Mouse (Mus musculus) kidney, embryonic 16.5 days (tissue): ENCODE measurements at regions not wholly inside any gene's neighbourhood (a gene's known extent, or its start where the extent isn't known, plus 50 kb on each side); places are given as distances from the start of the nearest gene placed in this dataset.
A peak's percentile ranks its signal among the peaks of the same experiment; 100 is the strongest.

Source experiments
- ATAC-seq: fragments of 200-750 bp; cut with Nextera tagmentation; 2 replicates; pipeline ENCODE4 v1.8.0; 2017; ENCODE audit warnings: moderate TSS enrichment; ENCODE audit not compliant: low FRiP score, low TSS enrichment
- H3K27ac ChIP-seq: fragments of 300-500 bp; sonication (generic); 2 replicates; pipeline ENCODE4 v1.5.1; 2014; ENCODE audit warnings: low read length
- H3K27me3 ChIP-seq: fragments of 300-500 bp; sonication (generic); 2 replicates; pipeline ENCODE4 v1.6.1; 2014; ENCODE audit warnings: low read length, control low read depth, mixed read lengths; ENCODE audit not compliant: insufficient read depth
- H3K36me3 ChIP-seq: fragments of 300-500 bp; sonication (generic); 2 replicates; pipeline ENCODE4 v1.6.1; 2014; ENCODE audit warnings: low read length, control low read depth, mixed read lengths; ENCODE audit not compliant: insufficient read depth
- H3K4me1 ChIP-seq: fragments of 300-500 bp; sonication (generic); 2 replicates; pipeline ENCODE4 v1.6.1; 2014; ENCODE audit warnings: low read length, control low read depth, mixed read lengths; ENCODE audit not compliant: insufficient read depth
- H3K4me2 ChIP-seq: fragments of 300-500 bp; sonication (generic); replicated peaks from 2 replicates; pipeline ENCODE4 v1.6.1; 2014; ENCODE audit warnings: low read depth, low read length
- H3K4me3 ChIP-seq: fragments of 300-500 bp; sonication (generic); 2 replicates; pipeline ENCODE4 v1.5.1; 2014; ENCODE audit warnings: mild to moderate bottlenecking, low read length
- H3K9ac ChIP-seq: fragments of 300-500 bp; sonication (generic); replicated peaks from 2 replicates; pipeline ENCODE4 v1.6.1; 2014; ENCODE audit warnings: low read length
- H3K9me3 ChIP-seq: fragments of 300-500 bp; sonication (generic); 2 replicates; pipeline ENCODE4 v1.6.1; 2016; ENCODE audit warnings: low read length, control low read depth
- WGBS: fragments of 180-500 bp; shearing (Covaris S2); extraction: QIAGEN DNeasy Blood & Tissue Kit; methylation state at CpG from one replicate; pipeline ENCODE4 v1.1.7; 2014; 5-methylcytosine and 5-hydroxymethylcytosine counted together

- Histone ChIP-seq H3K4me3 (no peak overlapping the region), H3K27ac (no peak overlapping the region), H3K4me1 (no peaks in the 10 kb centered on the region), H3K4me2 (no peak overlapping the region), H3K27me3 (no peaks in the 10 kb centered on the region), H3K36me3 (no peaks in the 10 kb centered on the region), H3K9me3 (no peaks in the 10 kb centered on the region), H3K9ac (no peak overlapping the region)
- ATAC-seq = no peak
- WGBS = 56% methylated on average over 4 of the region's 4 CpGs
Observed at GRCm38 (mm10) chr16:97686561-97686960, 75.6 kb upstream of the Tmprss2 start.

- H3K36me3 ChIP-seq = no peaks in the 10 kb centered on the region
- peak; percentile 79 for ATAC-seq
- no peak overlapping the region for H3K9ac ChIP-seq
- 81% methylated on average over 1 of the region's 1 CpGs for WGBS
- H3K27ac ChIP-seq = peak overlapping the region; percentile 17; the same call in 1 of the 2 replicates
- no peaks in the 10 kb centered on the region for H3K4me1 ChIP-seq
- H3K9me3 ChIP-seq = no peaks in the 10 kb centered on the region
- no peak overlapping the region for H3K4me3 ChIP-seq
- no peaks in the 10 kb centered on the region for H3K27me3 ChIP-seq
- H3K4me2 ChIP-seq = no peak overlapping the region
Observed at GRCm38 (mm10) chr16:97685603-97686285, 74.7 kb upstream of the Tmprss2 start.

GRCm38 (mm10) chr16:97681191-97681590 lies 70.2 kb upstream of the Tmprss2 start:
- Histone ChIP-seq H3K4me3 (no peak overlapping the region), H3K9me3 (no peaks in the 10 kb centered on the region), H3K27ac (no peak overlapping the region), H3K4me2 (no peak overlapping the region), H3K9ac (no peak overlapping the region), H3K36me3 (no peaks in the 10 kb centered on the region), H3K27me3 (no peaks in the 10 kb centered on the region), H3K4me1 (no peaks in the 10 kb centered on the region)
- no peak for ATAC-seq
- 70% methylated on average over 6 of the region's 6 CpGs for WGBS

GRCm38 (mm10) chr16:97679820-97680219 lies 68.8 kb upstream of the Tmprss2 start:
- H3K36me3 ChIP-seq = no peaks in the 10 kb centered on the region
- WGBS = 90% methylated on average over 1 of the region's 1 CpGs
- H3K27me3 ChIP-seq = no peaks in the 10 kb centered on the region
- no peaks in the 10 kb centered on the region for H3K9me3 ChIP-seq
- no peak overlapping the region for H3K9ac ChIP-seq
- H3K4me1 ChIP-seq = no peaks in the 10 kb centered on the region
- no peak overlapping the region for H3K4me2 ChIP-seq
- ATAC-seq = no peak
- no peak overlapping the region for H3K27ac ChIP-seq
- H3K4me3 ChIP-seq = no peak overlapping the region

GRCm38 (mm10) chr16:97679252-97679651 lies 68.3 kb upstream of the Tmprss2 start:
- no peak for ATAC-seq
- 60% methylated on average over 2 of the region's 2 CpGs for WGBS
- Histone ChIP-seq H3K4me3 (no peak overlapping the region), H3K9me3 (no peaks in the 10 kb centered on the region), H3K4me1 (no peaks in the 10 kb centered on the region), H3K9ac (no peak overlapping the region), H3K27ac (no peak overlapping the region), H3K4me2 (no peak overlapping the region), H3K36me3 (no peaks in the 10 kb centered on the region), H3K27me3 (no peaks in the 10 kb centered on the region)

GRCm38 (mm10) chr16:97677621-97678020 lies 66.6 kb upstream of the Tmprss2 start:
- H3K27me3 ChIP-seq = no peaks in the 10 kb centered on the region
- H3K4me3 ChIP-seq = no peak overlapping the region
- H3K27ac ChIP-seq = no peak overlapping the region
- no peaks in the 10 kb centered on the region for H3K4me1 ChIP-seq
- no peaks in the 10 kb centered on the region for H3K9me3 ChIP-seq
- H3K36me3 ChIP-seq = no peaks in the 10 kb centered on the region
- no peak overlapping the region for H3K9ac ChIP-seq
- WGBS = 69% methylated on average over 2 of the region's 2 CpGs
- H3K4me2 ChIP-seq = no peak overlapping the region
- no peak for ATAC-seq

GRCm38 (mm10) chr16:97673576-97673975 lies 62.6 kb upstream of the Tmprss2 start:
- H3K4me2 ChIP-seq = no peak overlapping the region
- no peak for ATAC-seq
- no peak overlapping the region for H3K27ac ChIP-seq
- no peaks in the 10 kb centered on the region for H3K36me3 ChIP-seq
- 92% methylated on average over 2 of the region's 2 CpGs for WGBS
- H3K9ac ChIP-seq = no peak overlapping the region
- H3K4me1 ChIP-seq = no peaks in the 10 kb centered on the region
- no peaks in the 10 kb centered on the region for H3K9me3 ChIP-seq
- H3K4me3 ChIP-seq = no peak overlapping the region
- no peaks in the 10 kb centered on the region for H3K27me3 ChIP-seq

- WGBS = 63% methylated on average over 8 of the region's 8 CpGs
Observed at GRCm38 (mm10) chr16:97670131-97671038, 59.4 kb upstream of the Tmprss2 start.

GRCm38 (mm10) chr16:97667536-97667935 lies 56.5 kb upstream of the Tmprss2 start:
- H3K4me2 ChIP-seq = no peak overlapping the region
- WGBS = 12% methylated on average over 1 of the region's 1 CpGs

More at GRCm38 (mm10) chr16:97670131-97671038, 59.4 kb upstream of the Tmprss2 start:
- Histone ChIP-seq H3K4me1 (no peaks in the 10 kb centered on the region), H3K4me3 (no peak overlapping the region), H3K27ac (no peak overlapping the region), H3K9ac (no peak overlapping the region), H3K36me3 (no peaks in the 10 kb centered on the region), H3K9me3 (no peaks in the 10 kb centered on the region), H3K27me3 (no peaks in the 10 kb centered on the region), H3K4me2 (no peak overlapping the region)
- ATAC-seq = 0 out of 2 replicates have a peak, but pooled peaks have one; percentile 52

GRCm38 (mm10) chr16:97665518-97665917 lies 54.5 kb upstream of the Tmprss2 start:
- no peak for ATAC-seq
- Histone ChIP-seq H3K27ac (no peak overlapping the region), H3K9ac (no peak overlapping the region), H3K36me3 (no peaks in the 10 kb centered on the region), H3K27me3 (no peaks in the 10 kb centered on the region), H3K9me3 (no peaks in the 10 kb centered on the region), H3K4me1 (no peaks in the 10 kb centered on the region), H3K4me2 (no peak overlapping the region), H3K4me3 (no peak overlapping the region)
- 56% methylated on average over 1 of the region's 1 CpGs for WGBS

More at GRCm38 (mm10) chr16:97667536-97667935, 56.5 kb upstream of the Tmprss2 start:
- Histone ChIP-seq H3K27ac (no peak overlapping the region), H3K4me3 (no peak overlapping the region), H3K9me3 (no peaks in the 10 kb centered on the region), H3K9ac (no peak overlapping the region), H3K27me3 (no peaks in the 10 kb centered on the region), H3K36me3 (no peaks in the 10 kb centered on the region), H3K4me1 (no peaks in the 10 kb centered on the region)
- no peak for ATAC-seq
